Mouse (Mus musculus) embryonic facial prominence, embryonic 15.5 days (tissue): ENCODE results near the gene Nop53. TPM values are rescaled to one million over a fixed set of nuclear protein-coding genes. Genes with fewer than 3 reads are reported as not detected.

Experiments
- ATAC-seq: fragments of 200-750 bp; cut with Nextera tagmentation; 2 replicates; pipeline ENCODE4 v1.8.0; 2017; ENCODE audit warnings: low read depth, moderate TSS enrichment; ENCODE audit not compliant: insufficient number of reproducible peaks, low FRiP score, low TSS enrichment
- H3K27ac ChIP-seq: fragments of 300-500 bp; sonication (generic); replicated peaks from 2 replicates; pipeline ENCODE4 v1.5.1; 2015; ENCODE audit warnings: mild to moderate bottlenecking, inconsistent platforms
- H3K27me3 ChIP-seq: fragments of 300-500 bp; sonication (generic); 2 replicates; pipeline ENCODE4 v1.6.1; 2015; ENCODE audit warnings: inconsistent platforms
- H3K36me3 ChIP-seq: fragments of 300-500 bp; sonication (generic); 2 replicates; pipeline ENCODE4 v1.6.1; 2015; ENCODE audit warnings: mild to moderate bottlenecking, inconsistent platforms
- H3K4me1 ChIP-seq: fragments of 300-500 bp; sonication (generic); 2 replicates; pipeline ENCODE4 v1.6.1; 2015; ENCODE audit warnings: inconsistent platforms
- H3K4me2 ChIP-seq: fragments of 300-500 bp; sonication (generic); replicated peaks from 2 replicates; pipeline ENCODE4 v1.6.1; 2015; ENCODE audit warnings: mild to moderate bottlenecking, inconsistent platforms
- H3K4me3 ChIP-seq: fragments of 300-500 bp; sonication (generic); replicated peaks from 2 replicates; pipeline ENCODE4 v1.5.1; 2015; ENCODE audit warnings: mild to moderate bottlenecking, inconsistent platforms
- H3K9ac ChIP-seq: fragments of 300-500 bp; sonication (generic); 2 replicates; pipeline ENCODE4 v1.6.1; 2015; ENCODE audit warnings: inconsistent platforms
- H3K9me3 ChIP-seq: fragments of 300-500 bp; sonication (generic); replicated peaks from 2 replicates; pipeline ENCODE4 v1.6.1; 2016; ENCODE audit warnings: inconsistent platforms
- WGBS: fragments of 180-500 bp; shearing (Covaris S2); methylation state at CpG from one replicate; pipeline ENCODE4 v1.1.7; 2015; 5-methylcytosine and 5-hydroxymethylcytosine counted together
- polyA plus RNA-seq: library from polyadenylated mRNA; unstranded; fragments of >200 nt; fragmentation: Nextera tagmentation; extraction: Ambion mirVana; gene quantifications from 2 replicates; pipeline ENCODE4 v1.2.1, GENCODE M21; 2015

Gene Nop53
- polyA plus RNA-seq, 1 experiment from 2014 or later: 202 TPM

- H3K27me3 ChIP-seq: no peaks in the 10 kb centered on the region
- no peak overlapping the region for H3K27ac ChIP-seq
- no peak overlapping the region for H3K4me2 ChIP-seq
- 75% methylated on average over 9 of the region's 9 CpGs for WGBS
- no peaks in the 10 kb centered on the region for H3K9me3 ChIP-seq
- no peak for ATAC-seq
- no peaks in the 10 kb centered on the region for H3K36me3 ChIP-seq
- no peak overlapping the region for H3K9ac ChIP-seq
- no peak overlapping the region for H3K4me3 ChIP-seq
- no peaks in the 10 kb centered on the region for H3K4me1 ChIP-seq
Observed at GRCm38 (mm10) chr7:15901366-15902048, 44.4 kb downstream of the Nop53 start.

GRCm38 (mm10) chr7:15894251-15894650 is 51.6 kb downstream of the Nop53 start:
- H3K27me3 ChIP-seq: no peaks in the 10 kb centered on the region
- WGBS: 87% methylated on average over 1 of the region's 1 CpGs
- H3K4me2 ChIP-seq: no peak overlapping the region
- no peak for ATAC-seq
- H3K9me3 ChIP-seq: no peaks in the 10 kb centered on the region
- no peak overlapping the region for H3K4me3 ChIP-seq
- no peaks in the 10 kb centered on the region for H3K4me1 ChIP-seq
- H3K36me3 ChIP-seq: no peaks in the 10 kb centered on the region
- H3K9ac ChIP-seq: no peak overlapping the region
- no peak overlapping the region for H3K27ac ChIP-seq

Other genes starting within 250 kb of the Nop53 start
- gene Obox5, start 195.9 kb downstream of the Nop53 start, polyA plus RNA-seq: not detected in 2 replicates
- gene Obox6, start 106.4 kb downstream of the Nop53 start, polyA plus RNA-seq: not detected in 2 replicates
- gene Crx, start 66.1 kb downstream of the Nop53 start, polyA plus RNA-seq: 0.07 TPM in 1 of 2 replicates, not detected in the other
- not detected in 2 replicates for gene Crxos, start 63.5 kb downstream of the Nop53 start, polyA plus RNA-seq
- 931 and 958 TPM in 2 replicates for gene Selenow, start 23.7 kb downstream of the Nop53 start, polyA plus RNA-seq
- 72.5 and 73.3 TPM in 2 replicates for gene Ehd2, start 21.5 kb upstream of the Nop53 start, polyA plus RNA-seq
- 9.4 and 10.3 TPM in 2 replicates for gene Bicra, start 101.8 kb upstream of the Nop53 start, polyA plus RNA-seq
- gene Zfp541, start 115.7 kb upstream of the Nop53 start, polyA plus RNA-seq: 0.13 and 0.15 TPM in 2 replicates
- 244 and 245 TPM in 2 replicates for gene Napa, start 152.4 kb upstream of the Nop53 start, polyA plus RNA-seq
- 31.1 and 33.9 TPM in 2 replicates for gene Kptn, start 173.8 kb upstream of the Nop53 start, polyA plus RNA-seq
- 0.25 and 0.35 TPM in 2 replicates for gene Slc8a2, start 183.8 kb upstream of the Nop53 start, polyA plus RNA-seq
- 47.6 and 51.5 TPM in 2 replicates for gene Meis3, start 229.0 kb upstream of the Nop53 start, polyA plus RNA-seq